Mouse (Mus musculus) large intestine, adult 2 months (tissue): ENCODE results near the gene Ghrh. TPM values are rescaled to one million over a fixed set of nuclear protein-coding genes. Genes with fewer than 3 reads are reported as not detected.

Source experiments
- DNase-seq: peaks from one replicate; pipeline ENCODE4 v3.0.0-alpha.2; 2012; ENCODE audit warnings: low read depth, low spot score
- WGBS: fragments of 180-500 bp; shearing (Covaris S2); methylation state at CpG from one replicate; pipeline ENCODE4 v1.1.7; 2018; 5-methylcytosine and 5-hydroxymethylcytosine counted together
- polyA plus RNA-seq: library from polyadenylated mRNA; depleted of rRNA; stranded (reverse); fragments of >200 nt; gene quantifications from 2 replicates; pipeline ENCODE4 v1.2.3, GENCODE M21; 2012; rRNA removed

Ghrh gene
- polyA plus RNA-seq, 1 experiment, result 0.22 TPM

- 91% methylated on average over 7 of the region's 7 CpGs for WGBS
- DNase-seq, result no peak
Measured at GRCm38 (mm10) chr2:157314310-157314709, 33.0 kb downstream of the Ghrh start.

DNA sequence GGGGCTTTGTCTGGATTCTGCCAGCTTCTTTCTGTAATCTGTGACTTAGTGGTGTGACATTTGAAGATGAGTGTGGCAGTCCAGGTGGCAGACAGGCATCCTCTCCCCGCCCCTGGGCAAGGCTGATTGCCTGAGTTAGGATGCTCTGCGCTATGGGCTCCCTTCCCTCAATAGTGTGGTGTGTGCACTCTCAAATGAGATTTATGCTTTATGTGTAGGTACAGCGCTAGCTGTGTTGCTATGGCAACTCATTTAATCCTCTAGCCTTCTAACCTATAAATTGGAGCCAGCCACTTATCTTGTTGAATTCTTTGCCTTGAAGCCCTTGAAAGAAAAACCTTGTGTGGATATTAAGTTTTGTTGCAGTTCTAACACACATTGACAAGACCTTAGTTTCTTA is 33.6 kb downstream of the Ghrh start:
- 91% methylated on average over 3 of the region's 3 CpGs for WGBS

GRCm38 (mm10) chr2:157310963-157311637 is 36.2 kb downstream of the Ghrh start:
- 90% methylated on average over 6 of the region's 6 CpGs for WGBS

More for the DNA sequence above, 33.6 kb downstream of the Ghrh start:
- DNase-seq, result no peak

GRCm38 (mm10) chr2:157309611-157310010 is 37.7 kb downstream of the Ghrh start:
- 93% methylated on average over 8 of the region's 8 CpGs for WGBS
- DNase-seq, result no peak

More at GRCm38 (mm10) chr2:157310963-157311637, 36.2 kb downstream of the Ghrh start:
- DNase-seq, result no peak

DNA sequence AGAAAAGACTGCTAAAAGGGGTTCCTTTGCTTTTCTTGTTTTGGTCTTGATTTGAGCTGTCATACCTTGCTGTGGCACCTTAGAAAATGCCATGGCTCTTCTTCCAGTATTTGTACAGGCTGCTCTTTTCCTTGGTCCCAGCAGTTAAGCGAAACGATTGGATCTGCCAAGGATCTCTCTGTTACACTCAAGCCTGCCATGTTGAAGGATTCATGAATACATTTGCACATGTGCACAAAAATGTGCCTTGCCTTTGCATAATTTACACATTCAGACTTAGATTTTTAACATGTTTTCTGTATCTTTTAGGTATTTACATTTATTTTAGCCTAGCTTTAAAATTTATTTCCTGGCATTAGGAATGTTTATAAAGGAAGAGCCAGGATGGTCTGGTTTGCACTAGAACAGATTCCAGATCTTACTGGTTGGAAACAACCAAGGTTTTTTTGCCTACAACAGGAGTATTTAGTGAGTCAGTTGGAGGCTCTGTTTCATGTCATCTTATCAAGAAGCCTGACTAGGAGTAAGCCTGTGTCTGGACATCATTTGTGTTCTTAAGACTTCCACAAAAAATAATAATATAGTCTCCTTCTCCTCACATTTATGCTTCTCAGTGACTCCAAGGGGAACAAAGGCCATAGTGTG is 38.9 kb downstream of the Ghrh start:
- no peak for DNase-seq
- 70% methylated on average over 2 of the region's 2 CpGs for WGBS

GRCm38 (mm10) chr2:157307715-157308265 is 39.5 kb downstream of the Ghrh start:
- no peak for DNase-seq
- 87% methylated on average over 4 of the region's 4 CpGs for WGBS

DNA sequence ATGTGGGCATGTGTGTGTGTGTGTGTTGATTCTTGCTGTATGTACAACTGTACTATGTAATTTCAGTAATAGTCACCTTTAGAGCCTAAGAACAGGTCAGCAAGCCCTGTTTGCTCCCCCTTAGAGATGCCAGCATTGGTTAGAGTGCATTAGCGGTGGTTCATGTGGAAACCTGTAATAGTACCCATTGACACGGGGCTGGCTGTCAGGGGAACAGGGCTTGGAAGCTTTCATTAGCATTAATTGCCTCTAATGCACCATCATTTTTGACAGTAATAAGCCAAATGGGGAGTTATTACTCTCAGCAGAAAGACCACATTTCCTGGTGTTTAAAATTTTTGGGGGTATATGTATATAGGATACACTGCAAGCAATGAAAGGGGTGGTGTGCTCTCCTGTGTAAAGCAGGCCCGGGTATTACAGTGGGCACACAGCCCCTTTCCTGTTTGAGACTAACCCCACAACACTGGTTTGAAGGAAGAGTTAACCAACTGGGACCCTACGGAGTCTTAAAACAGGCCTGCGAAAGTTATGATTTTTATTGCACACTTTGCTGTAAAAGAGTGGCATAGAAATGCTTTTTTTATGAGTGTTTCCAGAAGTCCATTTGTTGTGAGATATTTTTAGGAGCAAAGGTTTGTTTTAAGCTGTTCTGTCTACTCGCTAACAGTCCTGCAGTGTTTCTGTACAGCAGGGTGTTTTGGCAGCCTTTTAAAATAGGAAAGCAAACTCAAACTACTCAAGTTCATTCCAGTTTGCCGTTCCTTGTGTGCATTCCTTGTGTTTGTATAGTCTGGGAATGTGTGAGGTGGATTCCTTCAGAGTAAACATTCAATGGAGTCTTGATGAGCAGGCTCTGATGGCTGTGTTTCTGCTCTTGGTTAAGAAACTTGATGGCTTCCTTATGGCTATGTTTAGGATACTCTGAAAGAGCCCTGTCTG is 40.9 kb downstream of the Ghrh start:
- no peak for DNase-seq
- WGBS, result 39% methylated on average over 7 of the region's 7 CpGs

GRCm38 (mm10) chr2:157303096-157303495 is 44.2 kb downstream of the Ghrh start:
- 84% methylated on average over 9 of the region's 9 CpGs for WGBS
- no peak for DNase-seq

DNA sequence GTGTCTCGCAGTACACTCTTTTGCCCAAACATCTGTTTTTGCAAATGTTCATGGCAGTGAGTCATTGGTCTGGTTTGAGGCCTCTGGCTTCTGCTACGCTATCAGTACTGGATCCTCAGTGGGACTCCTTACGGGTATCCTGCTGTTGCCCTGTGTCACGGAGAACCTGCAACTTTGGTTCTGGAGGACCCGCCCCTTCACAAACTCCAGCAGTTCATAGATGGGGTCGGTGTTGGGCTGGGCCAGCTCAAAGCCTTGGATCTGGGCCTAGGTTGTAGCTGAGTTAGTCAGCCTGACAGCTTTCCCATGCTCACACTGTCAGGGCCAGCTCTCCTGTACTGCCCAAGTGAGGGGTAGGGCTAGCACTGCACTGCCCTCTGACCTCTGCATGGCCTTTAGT is 47.3 kb downstream of the Ghrh start:
- no peak for DNase-seq
- 87% methylated on average over 6 of the region's 6 CpGs for WGBS

GRCm38 (mm10) chr2:157296105-157296689 is 51.1 kb downstream of the Ghrh start:
- 81% methylated on average over 7 of the region's 7 CpGs for WGBS
- no peak for DNase-seq

DNA sequence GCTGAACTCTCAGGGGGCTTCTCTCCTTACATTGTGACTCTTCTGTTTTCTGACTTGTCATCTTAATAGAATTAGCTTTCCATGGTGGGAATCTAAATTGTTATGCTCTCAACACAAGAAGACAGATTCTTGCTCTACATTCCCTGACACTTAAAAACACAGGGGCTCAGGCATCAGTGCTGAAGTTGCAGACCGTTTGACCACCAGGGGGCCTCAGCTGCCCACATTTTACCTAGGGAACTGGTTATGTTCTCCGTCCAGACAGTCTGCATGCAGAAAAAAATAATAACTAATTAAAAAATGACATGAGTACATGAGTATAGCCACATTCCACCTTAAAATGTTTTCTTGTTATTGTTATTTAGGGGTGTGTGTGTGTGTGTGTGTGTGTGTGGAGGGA is 55.2 kb downstream of the Ghrh start:
- WGBS, result 15% methylated on average over 2 of the region's 2 CpGs
- DNase-seq, result no peak

- no peak for DNase-seq
- 86% methylated on average over 5 of the region's 5 CpGs for WGBS
Measured at GRCm38 (mm10) chr2:157288996-157289395, 58.3 kb downstream of the Ghrh start.

DNA sequence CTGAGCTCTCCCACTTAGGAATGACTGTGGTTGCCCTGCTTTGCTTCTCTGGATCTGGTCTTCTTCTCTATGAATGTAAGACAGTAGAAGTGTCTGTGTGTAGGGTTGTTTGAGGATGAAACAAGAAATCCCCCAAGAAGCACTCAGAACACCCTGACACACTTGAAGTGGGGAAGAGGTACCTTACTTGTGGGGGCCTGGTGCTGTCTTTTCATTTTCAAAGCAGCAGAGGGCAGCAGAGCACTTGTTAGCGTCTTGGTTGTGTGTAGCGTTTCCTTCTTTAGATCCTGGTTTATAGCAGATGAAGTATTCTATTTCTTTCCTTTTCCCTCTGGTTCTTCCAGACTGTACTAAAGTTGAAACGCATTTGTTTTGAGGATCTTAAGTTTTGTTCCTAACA is 59.8 kb downstream of the Ghrh start:
- DNase-seq, result no peak

DNA sequence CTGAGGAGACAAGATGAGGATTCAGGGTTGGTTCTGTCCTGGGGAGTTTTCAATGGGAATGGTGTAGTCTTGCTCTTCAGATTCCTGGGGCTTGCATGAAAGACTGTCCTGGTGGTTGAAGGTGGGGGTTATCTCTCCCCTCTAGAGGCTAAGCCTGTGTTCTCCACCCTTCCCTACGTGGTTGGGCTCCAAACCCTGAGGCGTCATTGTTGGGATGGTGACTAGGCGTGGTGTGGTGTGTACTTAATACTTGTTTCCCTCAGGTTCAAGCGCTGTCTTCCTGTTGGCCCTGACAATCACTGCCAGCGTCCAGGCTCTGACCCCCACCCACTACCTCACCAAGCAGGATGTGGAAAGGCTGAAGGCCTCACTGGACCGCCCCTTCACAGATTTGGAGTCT is 64.0 kb downstream of the Ghrh start:
- 64% methylated on average over 6 of the region's 6 CpGs for WGBS
- DNase-seq, result no peak

More for the DNA sequence above, 59.8 kb downstream of the Ghrh start:
- WGBS, result 10% methylated on average over 3 of the region's 3 CpGs

Other genes with a start within 250 kb of the Ghrh start
- gene Samhd1, start 212.2 kb downstream of the Ghrh start, polyA plus RNA-seq, result 28.3 and 47.1 TPM in 2 replicates
- 5.0 and 9.5 TPM in 2 replicates for gene Rbl1, start 143.0 kb downstream of the Ghrh start, polyA plus RNA-seq
- gene Rpn2, start 68.5 kb downstream of the Ghrh start, polyA plus RNA-seq, result 322 and 331 TPM in 2 replicates
- 0.10 and 0.25 TPM in 2 replicates for gene Mroh8, start 68.0 kb downstream of the Ghrh start, polyA plus RNA-seq
- gene Manbal, start 20.1 kb upstream of the Ghrh start, polyA plus RNA-seq, result 64.9 and 72.3 TPM in 2 replicates
- gene Src, start 70.9 kb upstream of the Ghrh start, polyA plus RNA-seq, result 69.8 and 93.9 TPM in 2 replicates
- 14.6 and 19.9 TPM in 2 replicates for gene Nnat, start 212.6 kb upstream of the Ghrh start, polyA plus RNA-seq
- 33.2 and 43.3 TPM in 2 replicates for gene Blcap, start 223.8 kb upstream of the Ghrh start, polyA plus RNA-seq